Mouse (Mus musculus): Measurements from ENCODE around the gene Unc5cl.

GRCm38 (mm10) chr17:48533844-48534705 lies 79.4 kb downstream of the Unc5cl start:
- TF ChIP-seq CTCF (IDR thresholded peaks at IDR 0.05) (no peak), EP300 (IDR thresholded peaks at IDR 0.05) (no peak)

Data from lung, postnatal 0 days (tissue).